Mouse (Mus musculus) heart, adult 2 months (tissue): ENCODE measurements around the gene Usp44.

Source experiments
- CTCF ChIP-seq: fragments of 200-600 bp; IDR thresholded peaks from 2 replicates; pipeline ENCODE4 v1.8.1; 2022; ENCODE audit warnings: antibody characterized with exemption, mild to moderate bottlenecking, moderate library complexity
- POLR2A ChIP-seq: fragments of 200-500 bp; IDR thresholded peaks from 2 replicates; pipeline ENCODE4 v1.6.1; 2011; ENCODE audit warnings: mild to moderate bottlenecking, low read depth, low read length, control low read depth; ENCODE audit not compliant: insufficient read depth

DNA sequence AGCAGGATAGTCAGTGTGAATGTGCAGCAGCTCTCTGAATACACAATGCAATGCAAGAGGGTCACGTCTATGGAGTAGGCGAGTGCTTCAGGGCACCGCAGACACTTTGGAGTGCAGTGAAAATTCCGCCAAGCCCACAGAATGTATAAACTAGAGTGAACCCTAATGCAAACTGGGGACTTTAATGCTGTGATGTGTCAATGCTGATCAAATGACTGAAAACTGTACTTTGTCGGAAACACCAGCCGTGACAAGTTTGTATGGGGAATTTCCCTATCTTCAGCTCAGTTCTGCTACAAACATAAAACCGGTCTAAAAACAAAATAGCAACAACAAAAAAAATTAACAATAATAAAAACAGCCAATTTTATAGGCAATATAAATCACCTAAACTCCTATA lies 37.0 kb downstream of the Usp44 start:
- no peak for TF ChIP-seq CTCF
- no peak for TF ChIP-seq POLR2A
